Mouse (Mus musculus) heart, adult 2 months (tissue): ENCODE data around the gene E130218I03Rik.

ENCODE experiments used
- CTCF ChIP-seq: fragments of 200-600 bp; IDR thresholded peaks from 2 replicates; pipeline ENCODE4 v1.8.1; 2022; ENCODE audit warnings: antibody characterized with exemption, mild to moderate bottlenecking, moderate library complexity
- EP300 ChIP-seq: fragments of 200-500 bp; IDR thresholded peaks from 2 replicates; pipeline ENCODE4 v1.6.1; 2011; ENCODE audit warnings: low read depth, low read length, control low read depth; ENCODE audit not compliant: insufficient read depth
- POLR2A ChIP-seq: fragments of 200-500 bp; IDR thresholded peaks from 2 replicates; pipeline ENCODE4 v1.6.1; 2011; ENCODE audit warnings: mild to moderate bottlenecking, low read depth, low read length, control low read depth; ENCODE audit not compliant: insufficient read depth

GRCm38 (mm10) chr4:134238686-134239085, 4.8 kb upstream of the E130218I03Rik start:
- TF ChIP-seq EP300, result no peak
- no peak for TF ChIP-seq CTCF
- TF ChIP-seq POLR2A, result no peak
